Mouse (Mus musculus) MEL (cell line): ENCODE results near the gene Arap1. TPM values are rescaled to one million over a fixed set of nuclear protein-coding genes. Genes with fewer than 3 reads are reported as not detected.

ENCODE experiments used
- DNase-seq: peaks from one replicate; pipeline ENCODE4 v3.0.0; 2011; ENCODE audit warnings: low read depth, low spot score
- H3K27ac ChIP-seq: 2 replicates; pipeline ENCODE4 v1.5.1; 2012; ENCODE audit warnings: low read depth, mild to moderate bottlenecking, control low read depth, low read length, moderate library complexity; ENCODE audit not compliant: control insufficient read depth
- H3K27me3 ChIP-seq, 2 experiments: fragments of 150-350 bp in 1 of 2; sonication (generic) in 1 of 2; 2 replicates each; pipeline ENCODE4 v1.6.1; 2012; ENCODE audit warnings: low read length in 2 of 2, mild to moderate bottlenecking in 2 of 2, improper control_type of control experiment in 1 of 2, moderate library complexity in 1 of 2; ENCODE audit not compliant: insufficient read depth in 2 of 2, control insufficient read depth in 1 of 2
- H3K36me3 ChIP-seq, 2 experiments: 2 replicates each; pipeline ENCODE4 v1.6.1; 2012 to 2014; ENCODE audit warnings: low read length in 2 of 2, improper control_type of control experiment in 1 of 2, inconsistent platforms in 1 of 2, mild to moderate bottlenecking in 1 of 2; ENCODE audit not compliant: insufficient read depth in 2 of 2, control insufficient read depth in 1 of 2
- H3K4me1 ChIP-seq, 2 experiments: fragments of 150-350 bp in 1 of 2; sonication (generic) in 1 of 2; 2 replicates each; pipeline ENCODE4 v1.6.1; 2012; ENCODE audit warnings: low read length in 2 of 2, improper control_type of control experiment in 1 of 2, mild to moderate bottlenecking in 1 of 2; ENCODE audit not compliant: insufficient read depth in 2 of 2, control insufficient read depth in 1 of 2
- H3K4me3 ChIP-seq, 2 experiments: fragments of 150-350 bp in 1 of 2; sonication (generic) in 1 of 2; 2 replicates each; pipeline ENCODE4 v1.5.1; 2012; ENCODE audit warnings: low read depth in 2 of 2, low read length in 2 of 2, mild to moderate bottlenecking in 2 of 2, moderate library complexity in 2 of 2, control low read depth in 1 of 2, improper control_type of control experiment in 1 of 2; ENCODE audit not compliant: control insufficient read depth in 1 of 2, insufficient read depth in 1 of 2
- H3K79me2 ChIP-seq: 2 replicates; pipeline ENCODE4 v1.6.1; 2012; ENCODE audit warnings: mild to moderate bottlenecking, low read length, moderate library complexity; ENCODE audit not compliant: control insufficient read depth, poor library complexity, insufficient read depth
- H3K9ac ChIP-seq: 2 replicates; pipeline ENCODE4 v1.6.1; 2012; ENCODE audit warnings: low read depth, mild to moderate bottlenecking, control low read depth, low read length, moderate library complexity; ENCODE audit not compliant: control insufficient read depth, poor library complexity, severe bottlenecking
- H3K9me3 ChIP-seq: fragments of 150-350 bp; sonication (generic); replicated peaks from 2 replicates; pipeline ENCODE4 v1.6.1; 2012; ENCODE audit warnings: mild to moderate bottlenecking, low read length, improper control_type of control experiment, moderate library complexity; ENCODE audit not compliant: insufficient read depth
- BHLHE40 ChIP-seq: IDR thresholded peaks from 2 replicates; pipeline ENCODE4 v1.6.1; 2012; ENCODE audit warnings: low read depth, mild to moderate bottlenecking, inconsistent platforms, low read length, improper control_type of control experiment, borderline replicate concordance
- CHD1 ChIP-seq: IDR thresholded peaks from 2 replicates; pipeline ENCODE4 v1.6.1; 2012; ENCODE audit warnings: low read depth, mild to moderate bottlenecking, inconsistent platforms, low read length, improper control_type of control experiment
- CHD2 ChIP-seq: IDR thresholded peaks from 2 replicates; pipeline ENCODE4 v1.6.1; 2011; ENCODE audit warnings: low read length, improper control_type of control experiment
- CTCF ChIP-seq, 3 experiments: IDR thresholded peaks in 2 of 3; conservative IDR thresholded peaks in 1 of 3; 2 replicates each; pipeline ENCODE4 v1.5.1; 2011 to 2012; ENCODE audit warnings: low read length in 3 of 3, low read depth in 2 of 3, mild to moderate bottlenecking in 2 of 3, improper control_type of control experiment in 1 of 3, inconsistent platforms in 1 of 3, mixed read lengths in 1 of 3, moderate library complexity in 1 of 3; ENCODE audit not compliant: control insufficient read depth in 1 of 3, insufficient read depth in 1 of 3, poor library complexity in 1 of 3, severe bottlenecking in 1 of 3
- E2F4 ChIP-seq: IDR thresholded peaks from 2 replicates; pipeline ENCODE4 v1.6.1; 2011; ENCODE audit warnings: low read depth, low read length, improper control_type of control experiment, borderline replicate concordance
- EP300 ChIP-seq, 2 experiments: IDR thresholded peaks; 2 replicates each; pipeline ENCODE4 v1.6.1; 2011; ENCODE audit warnings: improper control_type of control experiment in 2 of 2, low read length in 2 of 2, low read depth in 1 of 2, mild to moderate bottlenecking in 1 of 2
- ETS1 ChIP-seq: IDR thresholded peaks from 2 replicates; pipeline ENCODE4 v1.6.1; 2012; ENCODE audit warnings: low read depth, mild to moderate bottlenecking, inconsistent platforms, low read length, improper control_type of control experiment, moderate library complexity
- GABPA ChIP-seq: IDR thresholded peaks from 2 replicates; pipeline ENCODE4 v1.6.1; 2012; ENCODE audit warnings: low read depth, mild to moderate bottlenecking, inconsistent platforms, low read length, improper control_type of control experiment, moderate library complexity
- GATA1 ChIP-seq: IDR thresholded peaks from 2 replicates; pipeline ENCODE4 v1.6.1; 2011; ENCODE audit warnings: low read depth, low read length, improper control_type of control experiment
- HCFC1 ChIP-seq: IDR thresholded peaks from 2 replicates; pipeline ENCODE4 v1.6.1; 2012; ENCODE audit warnings: low read depth, mild to moderate bottlenecking, inconsistent platforms, low read length, improper control_type of control experiment, moderate library complexity
- JUND ChIP-seq: IDR thresholded peaks from 2 replicates; pipeline ENCODE4 v1.6.1; 2011; ENCODE audit warnings: low read depth, mild to moderate bottlenecking, improper control_type of control experiment, low read length
- KAT2A ChIP-seq: conservative IDR thresholded peaks from 2 replicates; pipeline ENCODE4 v1.6.1; 2012; ENCODE audit warnings: low read depth, low read length, improper control_type of control experiment, inconsistent platforms
- MAFK ChIP-seq: IDR thresholded peaks from 2 replicates; pipeline ENCODE4 v1.6.1; 2011; ENCODE audit warnings: low read depth, mild to moderate bottlenecking, low read length, improper control_type of control experiment, borderline replicate concordance
- MAX ChIP-seq: IDR thresholded peaks from 2 replicates; pipeline ENCODE4 v1.6.1; 2011; ENCODE audit warnings: low read length, improper control_type of control experiment
- MAZ ChIP-seq: IDR thresholded peaks from 2 replicates; pipeline ENCODE4 v1.6.1; 2012; ENCODE audit warnings: low read depth, mild to moderate bottlenecking, inconsistent platforms, low read length, improper control_type of control experiment
- MEF2A ChIP-seq: IDR thresholded peaks from 2 replicates; pipeline ENCODE4 v1.6.1; 2014; ENCODE audit warnings: low read depth, mild to moderate bottlenecking, inconsistent platforms, low read length, improper control_type of control experiment; ENCODE audit not compliant: poor library complexity, insufficient replicate concordance, severe bottlenecking; ENCODE audit errors: extremely low read depth
- MXI1 ChIP-seq: IDR thresholded peaks from 2 replicates; pipeline ENCODE4 v1.6.1; 2011; ENCODE audit warnings: mild to moderate bottlenecking, low read depth, low read length, improper control_type of control experiment
- MYB ChIP-seq: IDR thresholded peaks from 2 replicates; pipeline ENCODE4 v1.6.1; 2011; ENCODE audit warnings: mild to moderate bottlenecking, low read depth, low read length, improper control_type of control experiment
- MYC ChIP-seq: IDR thresholded peaks from 2 replicates; pipeline ENCODE4 v1.6.1; 2011; ENCODE audit warnings: low read depth, mild to moderate bottlenecking, low read length, improper control_type of control experiment, moderate library complexity
- NELFE ChIP-seq: IDR thresholded peaks from 2 replicates; pipeline ENCODE4 v1.6.1; 2011; ENCODE audit warnings: low read depth, low read length, improper control_type of control experiment
- NRF1 ChIP-seq: IDR thresholded peaks from 2 replicates; pipeline ENCODE4 v1.6.1; 2014; ENCODE audit warnings: low read depth, mild to moderate bottlenecking, inconsistent platforms, low read length, improper control_type of control experiment, moderate library complexity; ENCODE audit not compliant: poor library complexity, insufficient read depth, severe bottlenecking
- POLR2A ChIP-seq, 2 experiments: IDR thresholded peaks; 2 replicates each; pipeline ENCODE4 v1.6.1; 2011 to 2012; ENCODE audit warnings: low read length in 2 of 2, mild to moderate bottlenecking in 2 of 2, control low read depth in 1 of 2, improper control_type of control experiment in 1 of 2, low read depth in 1 of 2, moderate library complexity in 1 of 2; ENCODE audit not compliant: control insufficient read depth in 1 of 2, insufficient read depth in 1 of 2, poor library complexity in 1 of 2
- POLR2AphosphoS2 ChIP-seq: IDR thresholded peaks from 2 replicates; pipeline ENCODE4 v1.6.1; 2011; ENCODE audit warnings: low read length, improper control_type of control experiment
- POLR2AphosphoS5 ChIP-seq: IDR thresholded peaks from 2 replicates; pipeline ENCODE4 v1.6.1; 2012; ENCODE audit warnings: low read depth, borderline replicate concordance, mild to moderate bottlenecking, inconsistent platforms, low read length, moderate library complexity, mixed read lengths
- RAD21 ChIP-seq: IDR thresholded peaks from 2 replicates; pipeline ENCODE4 v1.6.1; 2011; ENCODE audit warnings: mild to moderate bottlenecking, low read depth, low read length, improper control_type of control experiment
- RCOR1 ChIP-seq: IDR thresholded peaks from 2 replicates; pipeline ENCODE4 v1.6.1; 2012; ENCODE audit warnings: low read depth, mild to moderate bottlenecking, inconsistent platforms, low read length, improper control_type of control experiment
- SIN3A ChIP-seq: IDR thresholded peaks from 2 replicates; pipeline ENCODE4 v1.6.1; 2012; ENCODE audit warnings: low read length, improper control_type of control experiment, inconsistent platforms
- TBP ChIP-seq: IDR thresholded peaks from 2 replicates; pipeline ENCODE4 v1.8.0; 2011; ENCODE audit warnings: low read depth, low read length, improper control_type of control experiment
- UBTF ChIP-seq: IDR thresholded peaks from 2 replicates; pipeline ENCODE4 v1.6.1; 2012; ENCODE audit warnings: low read depth, mild to moderate bottlenecking, inconsistent platforms, low read length, improper control_type of control experiment, moderate library complexity, borderline replicate concordance; ENCODE audit not compliant: insufficient read depth
- USF1 ChIP-seq: IDR thresholded peaks from 2 replicates; pipeline ENCODE4 v1.6.1; 2014; ENCODE audit warnings: low read depth, mild to moderate bottlenecking, inconsistent platforms, low read length, improper control_type of control experiment, moderate library complexity
- USF2 ChIP-seq, 2 experiments: IDR thresholded peaks; 2 replicates each; pipeline ENCODE4 v1.6.1; 2011 to 2012; ENCODE audit warnings: improper control_type of control experiment in 2 of 2, low read length in 2 of 2, borderline replicate concordance in 1 of 2, inconsistent platforms in 1 of 2, low read depth in 1 of 2, mild to moderate bottlenecking in 1 of 2; ENCODE audit not compliant: insufficient read depth in 1 of 2
- ZC3H11A ChIP-seq: IDR thresholded peaks from 2 replicates; pipeline ENCODE4 v1.6.1; 2012; ENCODE audit warnings: low read depth, mild to moderate bottlenecking, inconsistent platforms, low read length, improper control_type of control experiment
- ZKSCAN1 ChIP-seq: IDR thresholded peaks from 2 replicates; pipeline ENCODE4 v1.6.1; 2012; ENCODE audit warnings: low read depth, mild to moderate bottlenecking, inconsistent platforms, low read length, improper control_type of control experiment, moderate library complexity
- ZMIZ1 ChIP-seq: IDR thresholded peaks from 2 replicates; pipeline ENCODE4 v1.6.1; 2012; ENCODE audit warnings: low read depth, mild to moderate bottlenecking, inconsistent platforms, low read length, improper control_type of control experiment, moderate library complexity
- ZNF384 ChIP-seq: IDR thresholded peaks from 2 replicates; pipeline ENCODE4 v1.6.1; 2012; ENCODE audit warnings: low read depth, mild to moderate bottlenecking, inconsistent platforms, low read length, improper control_type of control experiment
- polyA plus RNA-seq, 2 experiments: library from polyadenylated mRNA; stranded (reverse) in 1 of 2; unstranded in 1 of 2; fragments of >175 nt in 1 of 2; fragments of >200 nt in 1 of 2; gene quantifications; 2 replicates each; pipeline versions ENCODE4 v1.2.1 to v1.2.4; 2012; ENCODE audit warnings: low replicate concordance in 2 of 2, low read depth in 1 of 2; ENCODE audit not compliant: insufficient read length in 2 of 2, insufficient read depth in 1 of 2, missing spikeins in 1 of 2
- total RNA-seq: library from RNA; depleted of rRNA; stranded (reverse); fragments of 300-350 nt; gene quantifications from 2 replicates; pipeline ENCODE4 v1.2.3, GENCODE M21; 2012

Gene Arap1
- total and polyA plus RNA-seq, 3 experiments, result 13.6 to 27.1 TPM; not detected in 1

DNA sequence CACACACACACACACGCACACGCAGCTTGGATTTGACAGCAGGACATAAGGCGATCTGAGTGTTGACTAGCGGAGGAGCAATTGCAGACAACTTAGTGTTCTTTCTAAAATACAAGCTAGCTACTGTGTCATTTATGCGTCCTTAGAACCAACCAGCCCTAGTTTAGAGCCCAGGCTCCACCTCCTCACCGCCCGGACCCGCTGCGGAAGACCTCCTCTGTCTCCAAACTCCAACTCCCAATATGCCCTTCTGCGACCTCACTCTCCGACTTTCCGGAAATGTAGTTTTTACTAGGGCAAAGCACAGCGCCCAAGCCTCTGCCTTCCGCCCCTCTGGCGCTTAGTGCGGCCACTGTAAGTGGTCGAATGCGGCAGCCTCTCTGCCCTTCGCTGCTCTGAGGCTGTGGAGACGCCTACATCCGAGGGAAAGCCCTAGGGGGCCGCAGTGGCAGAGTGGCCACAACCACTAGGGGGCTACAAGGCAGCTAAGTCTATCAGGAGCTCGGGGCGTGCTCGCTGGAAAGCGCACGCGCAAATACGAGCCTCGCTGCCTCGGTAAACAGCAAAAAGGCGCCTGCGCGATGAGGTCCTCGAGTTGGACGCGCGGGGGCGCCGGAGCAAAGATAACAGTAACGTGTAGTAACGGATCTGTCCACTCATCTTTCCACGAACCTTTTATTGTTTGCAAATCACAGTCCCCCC is 37.4 kb upstream of the Arap1 start:
- Histone ChIP-seq H3K36me3 (peaks cover 0 to 3% of the 10 kb centered on the region in 2 experiments; a peak in 1 of 4 replicates), H3K4me3 (peak overlapping the region; percentile 58 to 70), H3K9me3 (no peaks in the 10 kb centered on the region), H3K27me3 (no peaks in the 10 kb centered on the region), H3K27ac (peak overlapping the region; percentile 84), H3K4me1 (peaks cover 6% of the 10 kb centered on the region in 2 experiments), H3K9ac (peak overlapping the region; percentile 77), H3K79me2 (no peaks in the 10 kb centered on the region)
- DNase-seq, result peak; percentile 99
- TF ChIP-seq BHLHE40 (0 out of 2 replicates have a peak, but pooled peaks have one; percentile 27), MEF2A (no peak), USF1 (no peak; the same call in 1 of the 2 replicates), KAT2A (peak; percentile 67), MYB (peak; percentile 89), HCFC1 (peak; percentile 94), E2F4 (no peak), GATA1 (peak; percentile 55), POLR2A (IDR thresholded peaks at IDR 0.05; ENCODE audit: control insufficient read depth in 1 of 2, insufficient read depth in 1 of 2, low read depth in 1 of 2, low read length in 2 of 2, poor library complexity in 1 of 2) (peak; percentile 55 to 77; a peak in 2 of 4 replicates), POLR2AphosphoS2 (peak; percentile 79), CTCF (IDR thresholded peaks at IDR 0.05 in 2 of 3, conservative IDR thresholded peaks at IDR 0.05 in 1 of 3; ENCODE audit: control insufficient read depth in 1 of 3, insufficient read depth in 1 of 3, low read depth in 2 of 3, low read length in 3 of 3, poor library complexity in 1 of 3, severe bottlenecking in 1 of 3) (peak; percentile 64 to 81 (median 75)), CHD1 (no peak), CHD2 (no peak), ZNF384 (no peak), EP300 (IDR thresholded peaks at IDR 0.05; ENCODE audit: low read depth in 1 of 2, low read length in 2 of 2) (peak in 1 of 2 experiments; percentile 58; a peak in 1 of 4 replicates), SIN3A (peak; percentile 87), ETS1 (peak; percentile 3; the same call in 1 of the 2 replicates), NRF1 (peak; percentile 83), TBP (peak; percentile 76), MYC (0 out of 2 replicates have a peak, but pooled peaks have one; percentile 62), USF2 (IDR thresholded peaks at IDR 0.05; ENCODE audit: borderline replicate concordance in 1 of 2, insufficient read depth in 1 of 2, low read depth in 1 of 2, low read length in 2 of 2) (no peak), JUND (no peak), ZMIZ1 (peak; percentile 73), RAD21 (peak; percentile 44), RCOR1 (peak; percentile 15), GABPA (no peak), MXI1 (peak; percentile 31; the same call in 1 of the 2 replicates), NELFE (peak; percentile 76), MAZ (peak; percentile 48; the same call in 1 of the 2 replicates), MAFK (peak; percentile 31; the same call in 1 of the 2 replicates), ZKSCAN1 (0 out of 2 replicates have a peak, but pooled peaks have one; percentile 9), MAX (peak; percentile 59), POLR2AphosphoS5 (no peak), ZC3H11A (peak; percentile 39; the same call in 1 of the 2 replicates), UBTF (no peak)
